Mouse (Mus musculus) intestine, embryonic 16.5 days (tissue): ENCODE measurements around the gene Aspscr1. TPM values are rescaled to one million over a fixed set of nuclear protein-coding genes. Genes with fewer than 3 reads are reported as not detected.
A peak's percentile ranks its signal among the peaks of the same experiment; 100 is the strongest.
"Not testable (repeated sequence)": the region's sequence is repeated elsewhere in the genome, so short reads cannot be mapped to it uniquely, and the experiment has no call there.

Experiments
- ATAC-seq: fragments of 200-750 bp; cut with Nextera tagmentation; 2 replicates; pipeline ENCODE4 v1.8.0; 2017; ENCODE audit warnings: moderate TSS enrichment, moderate library complexity
- H3K27ac ChIP-seq: fragments of 300-500 bp; sonication (generic); 2 replicates; pipeline ENCODE4 v1.5.1; 2014; ENCODE audit warnings: mild to moderate bottlenecking, low read length
- H3K27me3 ChIP-seq: fragments of 300-500 bp; sonication (generic); replicated peaks from 2 replicates; pipeline ENCODE4 v1.6.1; 2014; ENCODE audit warnings: low read length, control low read depth, mixed read lengths; ENCODE audit not compliant: control insufficient read depth, insufficient read depth
- H3K36me3 ChIP-seq: fragments of 300-500 bp; sonication (generic); 2 replicates; pipeline ENCODE4 v1.6.1; 2014; ENCODE audit warnings: low read length, control low read depth; ENCODE audit not compliant: control insufficient read depth, insufficient read depth
- H3K4me1 ChIP-seq: fragments of 300-500 bp; sonication (generic); 2 replicates; pipeline ENCODE4 v1.6.1; 2014; ENCODE audit warnings: low read length, control low read depth, mixed read lengths; ENCODE audit not compliant: control insufficient read depth, insufficient read depth
- H3K4me2 ChIP-seq: fragments of 300-500 bp; sonication (generic); 2 replicates; pipeline ENCODE4 v1.6.1; 2014; ENCODE audit warnings: low read depth, low read length, control low read depth
- H3K4me3 ChIP-seq: fragments of 300-500 bp; sonication (generic); 2 replicates; pipeline ENCODE4 v1.5.1; 2014; ENCODE audit warnings: mild to moderate bottlenecking, low read length
- H3K9ac ChIP-seq: fragments of 300-500 bp; sonication (generic); 2 replicates; pipeline ENCODE4 v1.6.1; 2014; ENCODE audit warnings: low read depth, low read length
- H3K9me3 ChIP-seq: fragments of 300-500 bp; sonication (generic); 2 replicates; pipeline ENCODE4 v1.6.1; 2016; ENCODE audit warnings: low read length, control low read depth; ENCODE audit not compliant: control insufficient read depth
- WGBS: fragments of 180-500 bp; shearing (Covaris S2); extraction: QIAGEN DNeasy Blood & Tissue Kit; methylation state at CpG from one replicate; pipeline ENCODE4 v1.1.7; 2014; 5-methylcytosine and 5-hydroxymethylcytosine counted together
- polyA plus RNA-seq: library from polyadenylated mRNA; unstranded; fragments of >200 nt; fragmentation: Nextera tagmentation; extraction: Ambion mirVana; gene quantifications from 2 replicates; pipeline ENCODE4 v1.2.1, GENCODE M21; 2015

Gene Aspscr1
- polyA plus RNA-seq, 1 experiment from 2014 or later: 108 TPM

- Histone ChIP-seq H3K4me1 (peaks cover 15% of the 10 kb centered on the region), H3K9ac (peak overlapping the region; percentile 78), H3K4me3 (peak overlapping the region; percentile 71), H3K27me3 (no peaks in the 10 kb centered on the region), H3K27ac (peak overlapping the region; percentile 31; the same call in 1 of the 2 replicates), H3K9me3 (no peaks in the 10 kb centered on the region), H3K4me2 (peak overlapping the region; percentile 89), H3K36me3 (0 out of 2 replicates have a peak, but pooled peaks cover 4% of the 10 kb centered on the region)
- peak; percentile 67 for ATAC-seq
- WGBS: 18% methylated on average over 35 of the region's 36 CpGs
Measured at GRCm38 (mm10) chr11:120726243-120727168, 53.7 kb downstream of the Aspscr1 start.

GRCm38 (mm10) chr11:120727169-120727527, 54.4 kb downstream of the Aspscr1 start, which contains the start of gene Dcxr:
TSS of gene Dcxr (minus strand) at chr11:120727281.
- H3K9me3 ChIP-seq: no peaks in the 10 kb centered on the region
- peak within 1 kb of the TSS; percentile 31; the same call in 1 of the 2 replicates for H3K27ac ChIP-seq
- WGBS: under 1% methylated on average over 14 of the region's 14 CpGs
- ATAC-seq: peak; percentile 93
- H3K4me2 ChIP-seq: peak within 1 kb of the TSS; percentile 89
- H3K27me3 ChIP-seq: no peaks in the 10 kb centered on the region
- H3K4me1 ChIP-seq: peaks cover 9% of the 10 kb centered on the region
- peak within 1 kb of the TSS; percentile 78 for H3K9ac ChIP-seq
- H3K36me3 ChIP-seq: 0 out of 2 replicates have a peak, but pooled peaks cover 4% of the 10 kb centered on the region
- H3K4me3 ChIP-seq: peak within 1 kb of the TSS; percentile 71

- H3K4me3 ChIP-seq: no peak overlapping the region; the same call in 1 of the 2 replicates
- no peaks in the 10 kb centered on the region for H3K27me3 ChIP-seq
- no peak for ATAC-seq
- no peak overlapping the region for H3K9ac ChIP-seq
- no peak overlapping the region for H3K27ac ChIP-seq
- WGBS: 53% methylated on average over 12 of the region's 12 CpGs
- peaks cover 5% of the 10 kb centered on the region for H3K4me1 ChIP-seq
- 0 out of 2 replicates have a peak, but pooled peaks cover 4% of the 10 kb centered on the region for H3K36me3 ChIP-seq
- no peak overlapping the region; the same call in 1 of the 2 replicates for H3K4me2 ChIP-seq
- H3K9me3 ChIP-seq: no peaks in the 10 kb centered on the region
Measured at GRCm38 (mm10) chr11:120727564-120727963, 54.8 kb downstream of the Aspscr1 start.

GRCm38 (mm10) chr11:120728530-120729240, 55.9 kb downstream of the Aspscr1 start:
- Histone ChIP-seq H3K36me3 (0 out of 2 replicates have a peak, but pooled peaks cover 4% of the 10 kb centered on the region), H3K4me3 (no peak overlapping the region), H3K4me2 (0 out of 2 replicates have a peak overlapping the region, but pooled peaks have one; percentile 19), H3K4me1 (peaks cover 5% of the 10 kb centered on the region), H3K9me3 (no peaks in the 10 kb centered on the region), H3K9ac (no peak overlapping the region), H3K27me3 (no peaks in the 10 kb centered on the region), H3K27ac (no peak overlapping the region)
- WGBS: 70% methylated on average over 11 of the region's 11 CpGs
- no peak for ATAC-seq

- not testable (repeated sequence) for H3K4me1 ChIP-seq, H3K9me3 ChIP-seq, H3K27ac ChIP-seq, H3K9ac ChIP-seq, H3K36me3 ChIP-seq, H3K27me3 ChIP-seq
- Histone ChIP-seq H3K4me2 (peak overlapping the region; percentile 19; the same call in 1 of the 2 replicates), H3K4me3 (peak overlapping the region; percentile 15; the same call in 1 of the 2 replicates)
- WGBS: 1% methylated on average over 17 of the region's 21 CpGs
- peak; percentile 34 for ATAC-seq
Measured at GRCm38 (mm10) chr11:120729432-120730050, 56.8 kb downstream of the Aspscr1 start.

- H3K4me1 ChIP-seq: peaks cover 5% of the 10 kb centered on the region
- no peak overlapping the region for H3K4me3 ChIP-seq
- H3K4me2 ChIP-seq: no peak overlapping the region
- 0 out of 2 replicates have a peak, but pooled peaks cover 3% of the 10 kb centered on the region for H3K36me3 ChIP-seq
- H3K27ac ChIP-seq: no peak overlapping the region
- no peaks in the 10 kb centered on the region for H3K27me3 ChIP-seq
- H3K9me3 ChIP-seq: no peaks in the 10 kb centered on the region
- no peak for ATAC-seq
- H3K9ac ChIP-seq: no peak overlapping the region
- WGBS: 88% methylated on average over 10 of the region's 10 CpGs
Measured at GRCm38 (mm10) chr11:120730331-120730870, 57.6 kb downstream of the Aspscr1 start.

- 89% methylated on average over 1 of the region's 1 CpGs for WGBS
- Histone ChIP-seq H3K27me3 (no peaks in the 10 kb centered on the region), H3K4me2 (no peak overlapping the region), H3K4me1 (peaks cover 5% of the 10 kb centered on the region), H3K36me3 (no peaks in the 10 kb centered on the region), H3K9me3 (no peaks in the 10 kb centered on the region), H3K9ac (no peak overlapping the region), H3K27ac (no peak overlapping the region), H3K4me3 (no peak overlapping the region)
- no peak for ATAC-seq
Measured at GRCm38 (mm10) chr11:120731395-120731794, 58.6 kb downstream of the Aspscr1 start.

- no peak within 1 kb of the TSS for H3K9ac ChIP-seq
- H3K9me3 ChIP-seq: no peaks in the 10 kb centered on the region
- ATAC-seq: no peak
- no peak within 1 kb of the TSS for H3K4me3 ChIP-seq
- H3K36me3 ChIP-seq: no peaks in the 10 kb centered on the region
- 72% methylated on average over 12 of the region's 12 CpGs for WGBS
- no peaks in the 10 kb centered on the region for H3K4me1 ChIP-seq
- H3K27me3 ChIP-seq: no peaks in the 10 kb centered on the region
- H3K4me2 ChIP-seq: no peak within 1 kb of the TSS
- H3K27ac ChIP-seq: no peak within 1 kb of the TSS
Measured at GRCm38 (mm10) chr11:120731858-120732680, 59.3 kb downstream of the Aspscr1 start, which contains the start of gene Cbr2. TSS of gene Cbr2 (minus strand) at chr11:120732114.
